Mouse (Mus musculus) stomach, postnatal 0 days (tissue): ENCODE results near the gene Depdc5.
"Not testable (repeated sequence)": the region's sequence is repeated elsewhere in the genome, so short reads cannot be mapped to it uniquely, and the experiment has no call there.

ENCODE experiments used
- CTCF ChIP-seq: IDR thresholded peaks from 2 replicates; pipeline ENCODE4 v1.5.1; 2016; ENCODE audit warnings: antibody characterized with exemption, low read depth, mild to moderate bottlenecking, moderate library complexity
- EP300 ChIP-seq: optimal IDR thresholded peaks from 2 replicates; pipeline ENCODE3; 2016; ENCODE audit warnings: antibody characterized with exemption

DNA sequence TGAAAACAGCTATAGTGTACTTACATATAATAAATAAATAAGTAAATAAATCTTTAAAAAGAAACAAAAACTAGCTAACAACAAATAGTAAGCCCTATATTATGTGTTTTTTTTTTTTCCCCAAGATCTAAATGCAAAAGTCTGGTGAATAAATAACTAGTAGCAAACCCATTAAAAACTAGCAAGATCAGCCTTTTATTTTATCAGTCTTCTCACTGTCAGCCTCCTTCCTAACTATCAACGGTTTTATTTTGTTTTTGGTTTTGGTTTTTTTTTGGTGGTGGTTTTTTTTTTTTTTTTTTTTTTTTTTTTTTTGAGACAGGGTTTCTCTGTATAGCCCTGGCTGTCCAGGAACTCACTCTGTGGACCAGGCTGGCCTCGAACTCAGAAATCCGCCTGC is 13.9 kb upstream of the Depdc5 start:
- not testable (repeated sequence) for TF ChIP-seq CTCF, EP300
